Mouse (Mus musculus) gastrocnemius, postnatal 4 days (tissue): ENCODE data around the gene Limd1. TPM values are rescaled to one million over a fixed set of nuclear protein-coding genes. Genes with fewer than 3 reads are reported as not detected.
"Not testable (repeated sequence)": the region's sequence is repeated elsewhere in the genome, so short reads cannot be mapped to it uniquely, and the experiment has no call there.

Experiments
- DNase-seq, 2 experiments: peaks; one replicate each; pipeline ENCODE4 v3.0.0; 2021 to 2022; ENCODE audit warnings: low spot score in 2 of 2, mixed read lengths in 2 of 2
- long read RNA-seq, 2 experiments: library from polyadenylated mRNA; stranded (forward); transcript quantifications; one replicate each; pipeline ENCODE4 v2.0.0; 2021
- total RNA-seq, 2 experiments: library from RNA; stranded (reverse); gene quantifications; 2 replicates each; pipeline ENCODE4 v1.2.3; 2021

The Limd1 gene
- total RNA-seq, result 10 to 100 TPM; 49.4 to 58.0 TPM
- long read RNA-seq, experiment 1, full-length matches to known transcripts, result 48 of 66 reads
- long read RNA-seq, experiment 1, partial matches to known transcripts, result 5 of 66 reads
- long read RNA-seq, experiment 1, other reads (novel, unspliced or antisense), result 13 of 66 reads
- long read RNA-seq, experiment 2, full-length matches to known transcripts, result 116 of 136 reads
- long read RNA-seq, experiment 2, partial matches to known transcripts, result 5 of 136 reads
- long read RNA-seq, experiment 2, other reads (novel, unspliced or antisense), result 15 of 136 reads

- DNase-seq, result peak; percentile 54 to 77
These were observed at the start of gene Limd1 for GRCm38 (mm10) chr9:123478586-123479195. Gene Limd1 (plus strand): TSS chr9:123478706.

- DNase-seq, result no peak
These were observed 48.6 kb upstream of the Limd1 start for GRCm38 (mm10) chr9:123429863-123430262.

GRCm38 (mm10) chr9:123430973-123431372, 47.5 kb upstream of the Limd1 start:
- DNase-seq, result no peak

GRCm38 (mm10) chr9:123438223-123438622, 40.3 kb upstream of the Limd1 start:
- DNase-seq, result no peak

- peak in 1 of 2 experiments; percentile 53 for DNase-seq
These were observed 38.1 kb upstream of the Limd1 start for GRCm38 (mm10) chr9:123440230-123441058.

- not testable (repeated sequence) for DNase-seq
These were observed 31.4 kb upstream of the Limd1 start for GRCm38 (mm10) chr9:123447101-123447500.

GRCm38 (mm10) chr9:123448594-123448993, 29.9 kb upstream of the Limd1 start:
- no peak for DNase-seq

- DNase-seq, result peak in 1 of 2 experiments; percentile 51
These were observed 28.3 kb upstream of the Limd1 start for GRCm38 (mm10) chr9:123450174-123450573.

GRCm38 (mm10) chr9:123451772-123452171, 26.7 kb upstream of the Limd1 start:
- DNase-seq, result no peak

GRCm38 (mm10) chr9:123456634-123457602, 21.6 kb upstream of the Limd1 start:
- DNase-seq, result no peak

- peak in 1 of 2 experiments; percentile 33 for DNase-seq
These were observed 20.9 kb upstream of the Limd1 start for GRCm38 (mm10) chr9:123457603-123458002.

- DNase-seq, result no peak
These were observed 11.3 kb upstream of the Limd1 start for GRCm38 (mm10) chr9:123467141-123467620.

- no peak for DNase-seq
These were observed 10.0 kb upstream of the Limd1 start for GRCm38 (mm10) chr9:123468406-123469085.

GRCm38 (mm10) chr9:123469087-123469486, 9.4 kb upstream of the Limd1 start:
- no peak for DNase-seq

GRCm38 (mm10) chr9:123473377-123473776, 5.1 kb upstream of the Limd1 start:
- no peak for DNase-seq

- no peak for DNase-seq
These were observed 2.9 kb upstream of the Limd1 start for GRCm38 (mm10) chr9:123475569-123475968.

- peak in 1 of 2 experiments; percentile 36 for DNase-seq
These were observed 398 bp upstream of the Limd1 start for GRCm38 (mm10) chr9:123478031-123478585.

- no peak for DNase-seq
These were observed 727 bp downstream of the Limd1 start for GRCm38 (mm10) chr9:123479196-123479669.

- DNase-seq, result no peak
These were observed 1.4 kb downstream of the Limd1 start for GRCm38 (mm10) chr9:123479876-123480252.
